Mouse (Mus musculus): Measurements from ENCODE around the gene Mcrip2. TPM values are rescaled to one million over a fixed set of nuclear protein-coding genes. Genes with fewer than 3 reads are reported as not detected.

The Mcrip2 gene
- polyA plus RNA-seq, 2 experiments, result 22.1 to 44.9 TPM

- no peak for ATAC-seq (ENCODE audit: insufficient read depth)
- Histone ChIP-seq H3K4me3 (ENCODE audit: insufficient read depth in 1 of 2, low read depth in 2 of 2, low read length in 2 of 2) (no peak overlapping the region), H3K4me1 (replicated peaks; ENCODE audit: control insufficient read depth in 2 of 2, insufficient read depth in 2 of 2, low read length in 1 of 2) (peaks cover 4 to 28% of the 10 kb centered on the region in 2 experiments), H3K27me3 (ENCODE audit: control insufficient read depth, insufficient read depth, low read length) (no peaks in the 10 kb centered on the region), H3K36me3 (replicated peaks; ENCODE audit: control insufficient read depth, insufficient read depth, low read depth) (peaks cover 5% of the 10 kb centered on the region; the same call in 1 of the 2 replicates), H3K27ac (no peak overlapping the region), H3K9ac (replicated peaks) (no peak overlapping the region), H3K4me2 (ENCODE audit: low read depth) (no peak overlapping the region), H3K9me3 (ENCODE audit: control insufficient read depth, low read length) (no peaks in the 10 kb centered on the region)
- WGBS (ENCODE audit: insufficient replicate concordance), result 64% methylated on average over 4 of the region's 4 CpGs
- DNase-seq (ENCODE audit: low read depth in 3 of 3, low spot score in 3 of 3), result no peak
- TF ChIP-seq EP300 (IDR thresholded peaks at IDR 0.05; ENCODE audit: low read depth) (no peak), CTCF (IDR thresholded peaks at IDR 0.05; ENCODE audit: low read depth) (peak; percentile 74)
Observed at GRCm38 (mm10) chr17:25879261-25879660, 10.7 kb upstream of the Mcrip2 start.

- no peak overlapping the region for H3K9ac ChIP-seq (replicated peaks)
- 85% methylated on average over 19 of the region's 19 CpGs for WGBS (ENCODE audit: insufficient replicate concordance)
- no peaks in the 10 kb centered on the region for H3K9me3 ChIP-seq (ENCODE audit: control insufficient read depth, low read length)
- DNase-seq (ENCODE audit: low read depth in 3 of 3, low spot score in 3 of 3) (no peak), ATAC-seq (ENCODE audit: insufficient read depth) (no peak)
- H3K27ac ChIP-seq, result no peak overlapping the region
- H3K4me3 ChIP-seq (ENCODE audit: insufficient read depth in 1 of 2, low read depth in 2 of 2, low read length in 2 of 2), result no peak overlapping the region
- peaks cover 5% of the 10 kb centered on the region; the same call in 1 of the 2 replicates for H3K36me3 ChIP-seq (replicated peaks; ENCODE audit: control insufficient read depth, insufficient read depth, low read depth)
- TF ChIP-seq CTCF (IDR thresholded peaks at IDR 0.05; ENCODE audit: low read depth) (no peak), EP300 (IDR thresholded peaks at IDR 0.05; ENCODE audit: low read depth) (no peak)
- no peaks in the 10 kb centered on the region for H3K27me3 ChIP-seq (ENCODE audit: control insufficient read depth, insufficient read depth, low read length)
- no peak overlapping the region for H3K4me2 ChIP-seq (ENCODE audit: low read depth)
- peaks cover 4 to 33% of the 10 kb centered on the region in 2 experiments for H3K4me1 ChIP-seq (replicated peaks; ENCODE audit: control insufficient read depth in 2 of 2, insufficient read depth in 2 of 2, low read length in 1 of 2)
Observed at GRCm38 (mm10) chr17:25878611-25879180, 10.1 kb upstream of the Mcrip2 start.

GRCm38 (mm10) chr17:25877741-25878610 lies 9.4 kb upstream of the Mcrip2 start:
- H3K9ac ChIP-seq (replicated peaks), result no peak overlapping the region
- no peak overlapping the region for H3K4me2 ChIP-seq (ENCODE audit: low read depth)
- 84% methylated on average over 32 of the region's 32 CpGs for WGBS (ENCODE audit: insufficient replicate concordance)
- H3K4me1 ChIP-seq (replicated peaks; ENCODE audit: control insufficient read depth in 2 of 2, insufficient read depth in 2 of 2, low read length in 1 of 2), result peaks cover 4 to 33% of the 10 kb centered on the region in 2 experiments
- no peak overlapping the region for H3K4me3 ChIP-seq (ENCODE audit: insufficient read depth in 1 of 2, low read depth in 2 of 2, low read length in 2 of 2)
- no peak for ATAC-seq (ENCODE audit: insufficient read depth)
- no peak for DNase-seq (ENCODE audit: low read depth in 3 of 3, low spot score in 3 of 3)
- no peak overlapping the region for H3K27ac ChIP-seq
- no peak for TF ChIP-seq EP300 (IDR thresholded peaks at IDR 0.05; ENCODE audit: low read depth)
- no peak for TF ChIP-seq CTCF (IDR thresholded peaks at IDR 0.05; ENCODE audit: low read depth)
- H3K27me3 ChIP-seq (ENCODE audit: control insufficient read depth, insufficient read depth, low read length), result no peaks in the 10 kb centered on the region
- H3K9me3 ChIP-seq (ENCODE audit: control insufficient read depth, low read length), result no peaks in the 10 kb centered on the region
- peaks cover 3% of the 10 kb centered on the region; the same call in 1 of the 2 replicates for H3K36me3 ChIP-seq (replicated peaks; ENCODE audit: control insufficient read depth, insufficient read depth, low read depth)

GRCm38 (mm10) chr17:25877025-25877424 lies 8.5 kb upstream of the Mcrip2 start:
- Histone ChIP-seq H3K27ac (no peak overlapping the region), H3K9ac (replicated peaks) (no peak overlapping the region), H3K36me3 (replicated peaks; ENCODE audit: control insufficient read depth, insufficient read depth, low read depth) (peaks cover 3% of the 10 kb centered on the region; the same call in 1 of the 2 replicates), H3K27me3 (ENCODE audit: control insufficient read depth, insufficient read depth, low read length) (no peaks in the 10 kb centered on the region), H3K4me1 (replicated peaks; ENCODE audit: control insufficient read depth in 2 of 2, insufficient read depth in 2 of 2, low read length in 1 of 2) (peaks cover 4 to 26% of the 10 kb centered on the region in 2 experiments), H3K4me2 (ENCODE audit: low read depth) (peak overlapping the region; percentile 94), H3K9me3 (ENCODE audit: control insufficient read depth, low read length) (no peaks in the 10 kb centered on the region), H3K4me3 (ENCODE audit: insufficient read depth in 1 of 2, low read depth in 2 of 2, low read length in 2 of 2) (no peak overlapping the region)
- DNase-seq (ENCODE audit: low read depth in 3 of 3, low spot score in 3 of 3) (no peak), ATAC-seq (ENCODE audit: insufficient read depth) (no peak)
- no peak for TF ChIP-seq EP300 (IDR thresholded peaks at IDR 0.05; ENCODE audit: low read depth)
- no peak for TF ChIP-seq CTCF (IDR thresholded peaks at IDR 0.05; ENCODE audit: low read depth)
- WGBS (ENCODE audit: insufficient replicate concordance), result 78% methylated on average over 3 of the region's 3 CpGs

- Histone ChIP-seq H3K4me1 (replicated peaks; ENCODE audit: control insufficient read depth in 2 of 2, insufficient read depth in 2 of 2, low read length in 1 of 2) (peaks cover 4 to 21% of the 10 kb centered on the region in 2 experiments), H3K4me2 (ENCODE audit: low read depth) (peak overlapping the region; percentile 94), H3K9ac (replicated peaks) (peak overlapping the region; percentile 75), H3K9me3 (ENCODE audit: control insufficient read depth, low read length) (no peaks in the 10 kb centered on the region), H3K27ac (no peak overlapping the region), H3K36me3 (replicated peaks; ENCODE audit: control insufficient read depth, insufficient read depth, low read depth) (peaks cover 3% of the 10 kb centered on the region; the same call in 1 of the 2 replicates), H3K27me3 (ENCODE audit: control insufficient read depth, insufficient read depth, low read length) (no peaks in the 10 kb centered on the region), H3K4me3 (ENCODE audit: insufficient read depth in 1 of 2, low read depth in 2 of 2, low read length in 2 of 2) (peak overlapping the region; percentile 91 to 93)
- TF ChIP-seq CTCF (IDR thresholded peaks at IDR 0.05; ENCODE audit: low read depth), result no peak
- no peak for TF ChIP-seq EP300 (IDR thresholded peaks at IDR 0.05; ENCODE audit: low read depth)
- DNase-seq (ENCODE audit: low read depth in 3 of 3, low spot score in 3 of 3) (no peak), ATAC-seq (ENCODE audit: insufficient read depth) (no peak)
- WGBS (ENCODE audit: insufficient replicate concordance), result 64% methylated on average over 10 of the region's 10 CpGs
Observed at GRCm38 (mm10) chr17:25876347-25876915, 7.9 kb upstream of the Mcrip2 start.

All from liver, embryonic 14.5 days (tissue).